ENCODE assay signal across 8 mouse cellular contexts in the genomic region with DNA sequence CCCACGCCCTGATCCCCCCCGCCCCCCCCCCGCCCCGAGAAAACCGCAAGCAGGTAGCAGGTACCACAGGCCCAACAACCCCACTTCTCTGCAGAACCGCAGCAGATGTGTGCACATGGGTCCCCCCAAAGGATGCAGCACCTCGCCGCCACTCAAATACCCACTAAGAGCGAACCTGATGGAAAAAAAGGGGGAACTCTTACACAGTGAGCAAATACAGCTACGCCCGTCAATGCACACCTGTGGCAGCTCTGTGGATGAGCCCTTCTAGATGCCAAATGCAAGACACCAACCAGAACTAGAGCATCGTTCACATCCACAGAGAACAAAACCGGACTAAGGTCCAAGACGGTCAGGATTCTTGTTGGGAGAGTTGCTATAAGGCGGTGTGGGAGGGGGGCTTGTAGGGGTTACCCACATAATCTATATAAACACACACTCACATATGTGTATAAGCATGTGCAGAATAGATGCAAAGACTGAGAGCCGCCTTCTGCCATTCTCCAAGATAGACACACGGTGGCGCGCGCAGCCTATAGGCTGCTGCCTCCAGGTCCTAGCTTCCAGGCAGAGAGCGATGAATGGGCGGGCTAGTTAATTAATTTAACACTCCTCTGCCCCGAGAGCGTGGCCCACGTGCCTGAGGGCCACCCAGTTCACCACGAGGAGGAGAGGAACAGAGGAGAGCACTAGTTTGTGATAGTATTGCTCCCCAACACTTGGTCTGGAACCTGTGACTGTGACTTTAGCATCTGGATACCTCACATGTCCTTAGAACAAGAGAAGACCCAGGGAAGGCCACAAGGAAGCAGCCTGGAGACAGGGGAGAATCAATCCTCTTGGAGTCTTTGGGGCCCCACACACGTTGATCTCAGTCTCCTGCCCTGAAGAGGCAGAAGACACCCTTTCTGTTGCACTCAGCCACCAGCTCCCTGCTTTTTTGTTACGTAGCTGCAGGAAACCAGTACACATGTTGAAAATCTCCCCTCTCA. TPM values are rescaled to one million over a fixed set of nuclear protein-coding genes. Genes with fewer than 3 reads are reported as not detected.
DNase-seq lines count a peak whose midpoint lies in the region; ATAC-seq and TF ChIP-seq lines count a peak whose summit lies in the region.

No protein-coding gene starts in this region.

- H3K4me2 ChIP-seq in intestine, embryonic 16.5 days (ENCODE audit: low read depth, low read length) = no peak overlapping the region

- H3K27me3 ChIP-seq in intestine, embryonic 16.5 days (replicated peaks; ENCODE audit: control insufficient read depth, insufficient read depth, low read length) = no peaks in the 10 kb centered on the region

- DNase-seq in 416B (ENCODE audit: low read depth) (peak; percentile 76), liver (peak; percentile 73)
- peak; percentile 54 for DNase-seq in T-cell, adult 2 months (ENCODE audit: low spot score)
- peak; percentile 60 for DNase-seq in gastrocnemius, postnatal 25 days
- DNase-seq in thymus, adult 18-20 months = peak; percentile 46 to 59

- WGBS in intestine, embryonic 16.5 days = 22% methylated on average over 28 of the region's 28 CpGs

- 0 out of 2 replicates have a peak overlapping the region, but pooled peaks have one; percentile 29 for H3K9ac ChIP-seq in intestine, embryonic 16.5 days (ENCODE audit: low read depth, low read length)

- no peaks in the 10 kb centered on the region for H3K4me1 ChIP-seq in cortical plate, adult 2 months (ENCODE audit: control insufficient read depth, insufficient read depth, low read length)
- H3K4me1 ChIP-seq in intestine, embryonic 16.5 days (ENCODE audit: control insufficient read depth, insufficient read depth, low read length) = peaks cover 21% of the 10 kb centered on the region

- no peak for TF ChIP-seq POLR2A in cortical plate, adult 2 months (IDR thresholded peaks at IDR 0.05; ENCODE audit: extremely low read depth, insufficient read depth, low read length)

- TF ChIP-seq CTCF in cortical plate, adult 2 months (IDR thresholded peaks at IDR 0.05; ENCODE audit: extremely low read depth, insufficient read depth, low read length) = peak; percentile 86

- no peaks in the 10 kb centered on the region for H3K9me3 ChIP-seq in intestine, embryonic 16.5 days (ENCODE audit: control insufficient read depth, low read length)

- no peak overlapping the region for H3K27ac ChIP-seq in cortical plate, adult 2 months (ENCODE audit: insufficient read depth, low read length)
- no peak overlapping the region for H3K27ac ChIP-seq in intestine, embryonic 16.5 days (ENCODE audit: low read length)

- H3K4me3 ChIP-seq in cortical plate, adult 2 months (ENCODE audit: insufficient read depth, low read length) = no peak overlapping the region
- no peak overlapping the region for H3K4me3 ChIP-seq in intestine, embryonic 16.5 days (ENCODE audit: low read length)

- no peaks in the 10 kb centered on the region for H3K36me3 ChIP-seq in intestine, embryonic 16.5 days (ENCODE audit: control insufficient read depth, insufficient read depth, low read length)

- peak; percentile 66 for ATAC-seq in intestine, embryonic 16.5 days
- peak; percentile 88 for ATAC-seq in monocyte, adult 5-6 weeks (replicated peaks; ENCODE audit: insufficient number of reproducible peaks, low FRiP score, low TSS enrichment, poor library complexity, severe bottlenecking)

RNA-seq across cellular contexts. Expression of gene Cdc42ep1, which starts 15.9 kb away (rescaled TPM):
- polyA plus RNA-seq in cortical plate, adult 2 months (2012; rRNA removed) = 23.3 and 28.1 TPM in 2 replicates
- 10 to 100 TPM in 1 of 2 experiments, 1 to 10 TPM in 1; 9.3 to 10.5 TPM for total RNA-seq in gastrocnemius, postnatal 25 days (2021)
- polyA plus RNA-seq in intestine, embryonic 16.5 days (2015; fragmentation: Nextera tagmentation; extraction: Ambion mirVana) = 34.5 and 36.1 TPM in 2 replicates
- 0.29 to 1.2 TPM (median 0.75 TPM) in 3 replicates for total RNA-seq in monocyte, adult 5-6 weeks (2017)

RNA-seq across cellular contexts. Expression of gene Card10, which starts 23.7 kb away (rescaled TPM):
- 4.7 and 5.2 TPM in 2 replicates for polyA plus RNA-seq in cortical plate, adult 2 months (2012; rRNA removed)
- total RNA-seq in gastrocnemius, postnatal 25 days (2021) = 1 to 10 TPM; 6.4 to 7.8 TPM
- 5.2 and 6.1 TPM in 2 replicates for polyA plus RNA-seq in intestine, embryonic 16.5 days (2015; fragmentation: Nextera tagmentation; extraction: Ambion mirVana)
- 0.21 to 3.7 TPM (median 2.1 TPM) in 3 replicates for total RNA-seq in monocyte, adult 5-6 weeks (2017)

RNA-seq across cellular contexts. Expression of gene Lgals2, which starts 28.8 kb away (rescaled TPM):
- 0.34 and 0.35 TPM in 2 replicates for polyA plus RNA-seq in cortical plate, adult 2 months (2012; rRNA removed)
- not detected for total RNA-seq in gastrocnemius, postnatal 25 days (2021)
- polyA plus RNA-seq in intestine, embryonic 16.5 days (2015; fragmentation: Nextera tagmentation; extraction: Ambion mirVana) = 1,298 and 1,309 TPM in 2 replicates
- not detected in 3 replicates for total RNA-seq in monocyte, adult 5-6 weeks (2017)

RNA-seq across cellular contexts. Expression of gene Gga1, which starts 50.5 kb away (rescaled TPM):
- 72.6 and 73.0 TPM in 2 replicates for polyA plus RNA-seq in cortical plate, adult 2 months (2012; rRNA removed)
- total RNA-seq in gastrocnemius, postnatal 25 days (2021) = 10 to 100 TPM; 33.5 to 34.2 TPM
- 56.3 and 57.4 TPM in 2 replicates for polyA plus RNA-seq in intestine, embryonic 16.5 days (2015; fragmentation: Nextera tagmentation; extraction: Ambion mirVana)
- 18.3 to 37.9 TPM (median 20.8 TPM) in 3 replicates for total RNA-seq in monocyte, adult 5-6 weeks (2017)

RNA-seq across cellular contexts. Expression of gene Mfng, which starts 53.2 kb away (rescaled TPM):
- polyA plus RNA-seq in cortical plate, adult 2 months (2012; rRNA removed) = 5.8 and 6.3 TPM in 2 replicates
- 1 to 10 TPM; 2.4 to 6.4 TPM for total RNA-seq in gastrocnemius, postnatal 25 days (2021)
- 17.2 and 18.2 TPM in 2 replicates for polyA plus RNA-seq in intestine, embryonic 16.5 days (2015; fragmentation: Nextera tagmentation; extraction: Ambion mirVana)
- total RNA-seq in monocyte, adult 5-6 weeks (2017) = 19.9 to 42.9 TPM (median 22.6 TPM) in 3 replicates
